Mouse (Mus musculus) cerebellum, adult 11 months (tissue): ENCODE data around the gene Mgat4c.
"Not testable (repeated sequence)": the region's sequence is repeated elsewhere in the genome, so short reads cannot be mapped to it uniquely, and the experiment has no call there.

Experiments
- DNase-seq: peaks from one replicate; pipeline ENCODE4 v3.0.0; 2022

Mgat4c gene

GRCm38 (mm10) chr10:102155853-102156252 lies 474.6 kb downstream of the Mgat4c start:
- no peak for DNase-seq

DNA sequence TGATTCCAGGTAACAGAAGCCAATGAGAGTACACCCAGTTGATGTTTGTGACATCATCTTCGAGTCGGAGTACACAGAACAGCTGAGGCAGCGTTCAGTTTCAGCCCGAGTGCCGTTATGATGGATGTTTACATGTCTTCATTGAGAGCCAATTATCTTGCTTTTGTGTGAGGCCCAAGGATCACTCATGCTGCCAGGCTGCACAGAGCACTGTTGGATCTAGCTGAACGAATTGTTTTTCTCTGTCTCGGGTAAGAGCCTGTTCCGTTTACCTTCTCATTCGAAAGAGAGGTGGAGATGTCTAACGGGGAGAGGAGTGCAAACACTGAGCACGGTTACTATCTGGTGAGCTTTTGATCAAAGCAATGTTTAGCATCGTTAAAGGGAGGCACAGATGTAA lies 477.5 kb downstream of the Mgat4c start:
- no peak for DNase-seq

DNA sequence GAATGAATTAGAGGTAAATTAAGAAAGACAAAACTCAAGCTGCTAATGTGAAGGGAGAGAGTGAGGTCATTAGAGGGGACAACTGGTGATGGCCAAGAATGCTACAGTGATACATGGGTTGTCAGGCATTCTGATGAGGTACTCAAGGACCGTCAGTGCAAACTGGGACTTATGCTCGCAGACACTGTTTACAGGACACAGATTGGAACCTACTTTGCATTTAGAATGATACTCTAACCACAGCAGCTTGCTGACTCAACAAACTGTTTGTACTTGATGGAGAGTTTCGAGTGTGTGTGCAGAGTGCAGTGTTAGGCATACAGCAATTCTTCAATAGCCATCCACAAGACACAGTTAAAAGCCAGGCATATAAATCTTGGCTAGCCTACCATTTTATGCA lies 503.4 kb downstream of the Mgat4c start:
- DNase-seq = no peak

GRCm38 (mm10) chr10:102191646-102192045 lies 510.4 kb downstream of the Mgat4c start:
- no peak for DNase-seq

GRCm38 (mm10) chr10:102196850-102197249 lies 515.6 kb downstream of the Mgat4c start:
- DNase-seq = no peak

DNA sequence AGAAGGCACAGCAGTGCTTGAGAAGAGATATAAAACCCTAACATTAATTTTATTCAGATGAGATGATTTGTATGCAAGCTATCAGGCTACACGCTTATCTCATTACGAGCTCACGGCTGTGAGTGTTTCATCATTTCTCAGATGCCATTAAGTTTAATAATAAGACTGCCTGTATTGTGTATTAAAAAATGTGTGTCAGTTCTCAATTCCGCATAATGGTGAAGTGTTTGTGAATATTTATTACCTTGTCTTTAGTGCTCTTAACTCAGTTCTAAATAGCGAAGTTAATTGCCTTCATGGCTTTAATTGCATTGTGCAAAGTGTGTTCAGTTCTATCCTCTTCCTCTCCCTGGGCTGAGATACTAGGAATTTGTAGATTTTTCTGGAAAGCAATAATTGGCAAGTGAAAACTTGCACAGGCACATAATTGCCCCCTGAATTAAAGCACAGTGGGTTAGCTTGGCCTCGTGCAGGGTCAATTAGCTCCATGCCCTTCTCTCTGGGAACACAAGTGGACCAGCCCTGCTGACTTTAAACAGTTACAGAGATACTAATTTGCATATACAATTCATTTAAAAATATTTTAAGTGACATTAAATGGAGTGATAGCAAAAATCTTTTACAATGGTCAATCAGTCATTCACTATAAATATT lies 557.4 kb downstream of the Mgat4c start:
- DNase-seq = no peak

DNA sequence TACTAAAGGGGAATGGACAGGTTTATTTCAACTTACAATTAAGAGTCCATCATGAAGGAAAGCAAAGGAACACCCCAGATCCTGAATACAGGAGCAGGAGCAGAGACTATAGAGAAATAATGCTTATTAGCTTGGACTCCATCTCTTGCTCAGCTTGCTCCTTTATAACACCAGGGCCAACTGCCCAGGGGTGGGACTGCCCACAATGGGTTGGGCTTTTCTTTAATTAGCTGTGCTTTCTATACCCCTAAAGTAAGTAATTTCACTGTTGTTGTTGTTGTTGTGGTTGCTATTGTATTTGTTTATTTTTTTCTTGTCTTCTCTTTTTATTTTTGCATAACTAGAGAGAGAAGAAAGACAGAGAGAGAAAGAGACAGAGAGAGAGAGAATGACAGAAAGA lies 562.6 kb downstream of the Mgat4c start:
- DNase-seq = no peak

- DNase-seq = no peak
These were observed 563.3 kb downstream of the Mgat4c start for GRCm38 (mm10) chr10:102244601-102245000.

GRCm38 (mm10) chr10:102245269-102245668 lies 564.0 kb downstream of the Mgat4c start:
- no peak for DNase-seq

- DNase-seq = no peak
These were observed 627.7 kb downstream of the Mgat4c start for GRCm38 (mm10) chr10:102308892-102309479.

- no peak for DNase-seq
These were observed 684.5 kb downstream of the Mgat4c start for GRCm38 (mm10) chr10:102365685-102366381.

- DNase-seq = no peak
These were observed 689.3 kb downstream of the Mgat4c start for GRCm38 (mm10) chr10:102370576-102370975.

DNA sequence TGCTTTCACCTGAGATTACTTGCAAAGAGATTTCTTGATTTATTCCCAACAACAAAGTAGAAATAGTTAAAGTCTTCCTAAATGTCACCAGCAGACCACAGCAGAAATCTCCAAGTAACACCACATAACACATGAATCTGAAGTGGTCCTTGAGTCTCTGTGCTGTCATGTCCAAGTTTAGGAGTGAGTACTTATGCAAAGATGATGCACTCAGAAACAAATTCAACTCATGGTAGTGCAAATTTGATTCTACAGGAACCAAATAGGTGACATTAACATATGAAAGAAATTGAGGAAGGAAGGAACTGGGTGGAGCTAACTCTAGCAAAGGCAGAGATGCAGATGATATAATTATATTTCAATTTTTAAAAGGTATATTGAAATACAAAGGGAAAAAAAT lies 690.8 kb downstream of the Mgat4c start:
- no peak for DNase-seq

DNA sequence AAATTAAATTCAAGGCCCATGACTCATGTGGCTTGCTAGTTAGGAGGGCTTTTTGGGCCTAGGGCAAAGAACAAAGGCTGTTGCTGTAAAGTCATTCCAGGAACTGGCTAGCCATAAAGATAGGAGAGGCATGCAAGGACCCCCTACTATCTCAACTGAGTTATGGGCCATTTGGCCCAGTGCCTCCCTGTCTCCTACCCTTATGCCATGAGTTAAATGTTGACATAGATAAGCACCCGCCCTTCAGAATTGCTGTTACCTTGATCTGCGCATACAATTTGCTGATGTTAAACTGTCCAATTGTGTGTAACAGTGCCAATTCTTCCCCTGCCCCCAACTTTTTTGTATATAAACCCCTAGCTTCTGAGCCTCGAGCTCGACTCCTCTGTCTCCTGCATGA lies 692.8 kb downstream of the Mgat4c start:
- DNase-seq = no peak

DNA sequence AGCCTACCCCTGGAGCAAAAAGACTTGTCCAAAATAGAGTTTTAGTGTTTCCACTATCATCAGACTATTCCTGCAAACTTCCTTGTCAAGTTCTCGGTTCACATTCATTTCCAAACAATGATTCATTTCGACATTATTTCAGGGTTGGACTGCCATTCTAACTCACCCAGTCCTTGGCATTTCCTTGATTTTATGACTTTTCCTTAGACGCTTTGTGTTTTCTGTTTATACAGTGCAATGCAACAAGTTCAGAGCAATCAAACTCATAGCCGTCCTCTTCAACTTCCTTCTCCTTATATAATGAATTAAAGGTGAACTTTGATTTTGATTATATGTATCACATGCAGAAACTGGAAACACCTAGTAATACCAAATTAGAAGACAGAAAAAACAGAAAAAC lies 696.1 kb downstream of the Mgat4c start:
- DNase-seq = no peak

- no peak for DNase-seq
These were observed 707.9 kb downstream of the Mgat4c start for GRCm38 (mm10) chr10:102389223-102389622.

GRCm38 (mm10) chr10:102417654-102418272 lies 736.5 kb downstream of the Mgat4c start:
- DNase-seq = no peak

GRCm38 (mm10) chr10:102435048-102435447 lies 753.8 kb downstream of the Mgat4c start:
- not testable (repeated sequence) for DNase-seq

GRCm38 (mm10) chr10:102435467-102435866 lies 754.2 kb downstream of the Mgat4c start:
- not testable (repeated sequence) for DNase-seq
